Mouse (Mus musculus) adrenal gland, postnatal 4 days (tissue): ENCODE measurements around the gene Pja2. TPM values are rescaled to one million over a fixed set of nuclear protein-coding genes. Genes with fewer than 3 reads are reported as not detected.
"Not testable (repeated sequence)": the region's sequence is repeated elsewhere in the genome, so short reads cannot be mapped to it uniquely, and the experiment has no call there.

Experiments
- DNase-seq, 2 experiments: peaks; one replicate each; pipeline ENCODE4 v3.0.0; 2021 to 2022; ENCODE audit warnings: low spot score in 2 of 2, mixed read lengths in 2 of 2
- microRNA-seq: library from miRNA; unstranded; fragments of <30 nt; microRNA quantifications from one replicate; pipeline ENCODE4 v1.2.0, GENCODE M21; 2021
- total RNA-seq, 2 experiments: library from RNA; stranded (reverse); gene quantifications; 2 replicates each; pipeline ENCODE4 v1.2.3; 2021

Gene Pja2
- total RNA-seq, 2 experiments from 2014 or later = 92.8 to 96.3 TPM

GRCm38 (mm10) chr17:64288000-64288399, 43.7 kb downstream of the Pja2 start:
- no peak for DNase-seq

- no peak for DNase-seq
Measured at GRCm38 (mm10) chr17:64286836-64287235, 44.9 kb downstream of the Pja2 start.

- not testable (repeated sequence) for DNase-seq
Measured at GRCm38 (mm10) chr17:64281368-64281767, 50.3 kb downstream of the Pja2 start.

GRCm38 (mm10) chr17:64277649-64278212, 54.0 kb downstream of the Pja2 start:
- DNase-seq = no peak

GRCm38 (mm10) chr17:64276666-64277065, 55.0 kb downstream of the Pja2 start:
- DNase-seq = no peak

GRCm38 (mm10) chr17:64275188-64275587, 56.5 kb downstream of the Pja2 start:
- no peak for DNase-seq

- DNase-seq = no peak
Measured at GRCm38 (mm10) chr17:64274341-64275105, 57.2 kb downstream of the Pja2 start.

GRCm38 (mm10) chr17:64260571-64260970, 71.1 kb downstream of the Pja2 start:
- DNase-seq = no peak

GRCm38 (mm10) chr17:64248246-64248645, 83.5 kb downstream of the Pja2 start:
- DNase-seq = no peak

GRCm38 (mm10) chr17:64242898-64243297, 88.8 kb downstream of the Pja2 start:
- no peak for DNase-seq

- DNase-seq = no peak
Measured at GRCm38 (mm10) chr17:64242310-64242859, 89.3 kb downstream of the Pja2 start.

GRCm38 (mm10) chr17:64241544-64242292, 90.0 kb downstream of the Pja2 start:
- no peak for DNase-seq

GRCm38 (mm10) chr17:64232134-64232533, 99.6 kb downstream of the Pja2 start:
- DNase-seq = no peak

GRCm38 (mm10) chr17:64231637-64232036, 100.1 kb downstream of the Pja2 start:
- DNase-seq = not testable (repeated sequence)

GRCm38 (mm10) chr17:64231172-64231571, 100.5 kb downstream of the Pja2 start:
- no peak for DNase-seq

Small RNA genes within 50 kb of the gene (microRNA-seq; reads per million reads assigned to microRNA genes)
- not detected for gene Gm24194
